Mouse (Mus musculus): ENCODE measurements around the gene A730049H05Rik. TPM values are rescaled to one million over a fixed set of nuclear protein-coding genes. Genes with fewer than 3 reads are reported as not detected.

A730049H05Rik gene
- total and polyA plus RNA-seq, 2 experiments from 2014 or later: 0.38 to 0.57 TPM

- 0% methylated on average over 11 of the region's 12 CpGs for WGBS
- Histone ChIP-seq H3K9ac (no peak overlapping the region), H3K4me1 (ENCODE audit: insufficient read depth) (no peaks in the 10 kb centered on the region), H3K27ac (ENCODE audit: low read depth, low read length) (no peak overlapping the region), H3K4me3 (ENCODE audit: low read depth, low read length) (peak overlapping the region; percentile 36), H3K9me3 (ENCODE audit: low read length) (no peaks in the 10 kb centered on the region), H3K27me3 (ENCODE audit: insufficient read depth, low read length) (peaks cover 5% of the 10 kb centered on the region; the same call in 1 of the 2 replicates), H3K4me2 (ENCODE audit: low read depth) (peak overlapping the region; percentile 57), H3K36me3 (ENCODE audit: insufficient read depth) (no peaks in the 10 kb centered on the region)
- DNase-seq (peak; percentile 93), ATAC-seq (peak; percentile 92)
- peak; percentile 92 for TF ChIP-seq CTCF (IDR thresholded peaks at IDR 0.05; ENCODE audit: low read depth)
Measured at GRCm38 (mm10) chr6:92787376-92787712, 28.9 kb upstream of the A730049H05Rik start.

GRCm38 (mm10) chr6:92793804-92794203, 22.5 kb upstream of the A730049H05Rik start:
- Histone ChIP-seq H3K4me2 (ENCODE audit: low read depth) (no peak overlapping the region), H3K27me3 (ENCODE audit: insufficient read depth, low read length) (no peaks in the 10 kb centered on the region), H3K4me1 (ENCODE audit: insufficient read depth) (no peaks in the 10 kb centered on the region), H3K36me3 (ENCODE audit: insufficient read depth) (no peaks in the 10 kb centered on the region), H3K9me3 (ENCODE audit: low read length) (no peaks in the 10 kb centered on the region), H3K27ac (ENCODE audit: low read depth, low read length) (no peak overlapping the region), H3K4me3 (ENCODE audit: low read depth, low read length) (no peak overlapping the region), H3K9ac (no peak overlapping the region)
- 79% methylated on average over 6 of the region's 6 CpGs for WGBS
- no peak for TF ChIP-seq CTCF (IDR thresholded peaks at IDR 0.05; ENCODE audit: low read depth)
- no peak for DNase-seq
- no peak for ATAC-seq

GRCm38 (mm10) chr6:92801462-92801861, 14.8 kb upstream of the A730049H05Rik start:
- no peak overlapping the region for H3K4me3 ChIP-seq (ENCODE audit: low read depth, low read length)
- no peak overlapping the region for H3K4me2 ChIP-seq (ENCODE audit: low read depth)
- no peaks in the 10 kb centered on the region for H3K36me3 ChIP-seq (ENCODE audit: insufficient read depth)
- no peak overlapping the region for H3K27ac ChIP-seq (ENCODE audit: low read depth, low read length)
- H3K27me3 ChIP-seq (ENCODE audit: insufficient read depth, low read length): no peaks in the 10 kb centered on the region
- 84% methylated on average over 2 of the region's 2 CpGs for WGBS
- TF ChIP-seq CTCF (IDR thresholded peaks at IDR 0.05; ENCODE audit: low read depth): no peak
- no peaks in the 10 kb centered on the region for H3K4me1 ChIP-seq (ENCODE audit: insufficient read depth)
- DNase-seq (no peak), ATAC-seq (no peak)
- no peaks in the 10 kb centered on the region for H3K9me3 ChIP-seq (ENCODE audit: low read length)
- no peak overlapping the region for H3K9ac ChIP-seq

- Histone ChIP-seq H3K9ac (no peak overlapping the region), H3K27ac (ENCODE audit: low read depth, low read length) (no peak overlapping the region), H3K36me3 (ENCODE audit: insufficient read depth) (no peaks in the 10 kb centered on the region), H3K9me3 (ENCODE audit: low read length) (no peaks in the 10 kb centered on the region), H3K4me1 (ENCODE audit: insufficient read depth) (no peaks in the 10 kb centered on the region), H3K4me2 (ENCODE audit: low read depth) (no peak overlapping the region), H3K4me3 (ENCODE audit: low read depth, low read length) (no peak overlapping the region), H3K27me3 (ENCODE audit: insufficient read depth, low read length) (no peaks in the 10 kb centered on the region)
- 95% methylated on average over 11 of the region's 11 CpGs for WGBS
- DNase-seq (no peak), ATAC-seq (no peak)
- TF ChIP-seq CTCF (IDR thresholded peaks at IDR 0.05; ENCODE audit: low read depth): no peak
Measured at GRCm38 (mm10) chr6:92802421-92802820, 13.9 kb upstream of the A730049H05Rik start.

GRCm38 (mm10) chr6:92803213-92803612, 13.1 kb upstream of the A730049H05Rik start:
- TF ChIP-seq CTCF (IDR thresholded peaks at IDR 0.05; ENCODE audit: low read depth): no peak
- no peak overlapping the region for H3K27ac ChIP-seq (ENCODE audit: low read depth, low read length)

GRCm38 (mm10) chr6:92804254-92804971, 11.9 kb upstream of the A730049H05Rik start:
- WGBS: 87% methylated on average over 3 of the region's 3 CpGs
- Histone ChIP-seq H3K4me1 (ENCODE audit: insufficient read depth) (no peaks in the 10 kb centered on the region), H3K9me3 (ENCODE audit: low read length) (no peaks in the 10 kb centered on the region), H3K4me2 (ENCODE audit: low read depth) (no peak overlapping the region), H3K9ac (no peak overlapping the region), H3K4me3 (ENCODE audit: low read depth, low read length) (no peak overlapping the region), H3K36me3 (ENCODE audit: insufficient read depth) (no peaks in the 10 kb centered on the region), H3K27ac (ENCODE audit: low read depth, low read length) (no peak overlapping the region), H3K27me3 (ENCODE audit: insufficient read depth, low read length) (no peaks in the 10 kb centered on the region)
- ATAC-seq (no peak), DNase-seq (no peak)
- no peak for TF ChIP-seq CTCF (IDR thresholded peaks at IDR 0.05; ENCODE audit: low read depth)

More at GRCm38 (mm10) chr6:92803213-92803612, 13.1 kb upstream of the A730049H05Rik start:
- H3K9ac ChIP-seq: no peak overlapping the region
- no peaks in the 10 kb centered on the region for H3K4me1 ChIP-seq (ENCODE audit: insufficient read depth)
- H3K9me3 ChIP-seq (ENCODE audit: low read length): no peaks in the 10 kb centered on the region
- 56% methylated on average over 6 of the region's 6 CpGs for WGBS
- ATAC-seq (peak; percentile 55), DNase-seq (peak; percentile 13)
- no peak overlapping the region for H3K4me3 ChIP-seq (ENCODE audit: low read depth, low read length)
- H3K36me3 ChIP-seq (ENCODE audit: insufficient read depth): no peaks in the 10 kb centered on the region
- no peaks in the 10 kb centered on the region for H3K27me3 ChIP-seq (ENCODE audit: insufficient read depth, low read length)
- no peak overlapping the region for H3K4me2 ChIP-seq (ENCODE audit: low read depth)

GRCm38 (mm10) chr6:92809818-92810217, 6.5 kb upstream of the A730049H05Rik start:
- Histone ChIP-seq H3K27me3 (ENCODE audit: insufficient read depth, low read length) (no peaks in the 10 kb centered on the region), H3K9ac (no peak overlapping the region), H3K27ac (ENCODE audit: low read depth, low read length) (no peak overlapping the region), H3K36me3 (ENCODE audit: insufficient read depth) (no peaks in the 10 kb centered on the region), H3K4me3 (ENCODE audit: low read depth, low read length) (no peak overlapping the region), H3K9me3 (ENCODE audit: low read length) (no peaks in the 10 kb centered on the region), H3K4me2 (ENCODE audit: low read depth) (no peak overlapping the region), H3K4me1 (ENCODE audit: insufficient read depth) (no peaks in the 10 kb centered on the region)
- no peak for TF ChIP-seq CTCF (IDR thresholded peaks at IDR 0.05; ENCODE audit: low read depth)
- DNase-seq: no peak
- no peak for ATAC-seq
- 88% methylated on average over 3 of the region's 3 CpGs for WGBS

All from forebrain, postnatal 0 days (tissue).